Mouse (Mus musculus) lung, embryonic 16.5 days (tissue): ENCODE measurements around the gene Oscar. TPM values are rescaled to one million over a fixed set of nuclear protein-coding genes. Genes with fewer than 3 reads are reported as not detected.
A peak's percentile ranks its signal among the peaks of the same experiment; 100 is the strongest.

Experiments used
- ATAC-seq: fragments of 200-750 bp; cut with Nextera tagmentation; 2 replicates; pipeline ENCODE4 v1.8.0; 2017; ENCODE audit warnings: low read depth, mild to moderate bottlenecking, moderate library complexity
- H3K27ac ChIP-seq: fragments of 300-500 bp; sonication (generic); 2 replicates; pipeline ENCODE4 v1.5.1; 2014; ENCODE audit warnings: mild to moderate bottlenecking, control low read depth, low read length
- H3K27me3 ChIP-seq: fragments of 300-500 bp; sonication (generic); 2 replicates; pipeline ENCODE4 v1.6.1; 2014; ENCODE audit warnings: low read depth, low read length, mixed read lengths; ENCODE audit not compliant: control insufficient read depth, insufficient read depth
- H3K36me3 ChIP-seq: fragments of 300-500 bp; sonication (generic); 2 replicates; pipeline ENCODE4 v1.6.1; 2014; ENCODE audit warnings: low read length; ENCODE audit not compliant: control insufficient read depth, insufficient read depth
- H3K4me1 ChIP-seq: fragments of 300-500 bp; sonication (generic); replicated peaks from 2 replicates; pipeline ENCODE4 v1.6.1; 2014; ENCODE audit warnings: low read length, mixed read lengths; ENCODE audit not compliant: control insufficient read depth, insufficient read depth
- H3K4me2 ChIP-seq: fragments of 300-500 bp; sonication (generic); 2 replicates; pipeline ENCODE4 v1.6.1; 2014; ENCODE audit warnings: low read depth, low read length, control low read depth
- H3K4me3 ChIP-seq: fragments of 300-500 bp; sonication (generic); 2 replicates; pipeline ENCODE4 v1.5.1; 2014; ENCODE audit warnings: mild to moderate bottlenecking, low read length, control low read depth
- H3K9ac ChIP-seq: fragments of 300-500 bp; sonication (generic); 2 replicates; pipeline ENCODE4 v1.6.1; 2014; ENCODE audit warnings: low read length, control low read depth
- H3K9me3 ChIP-seq: fragments of 300-500 bp; sonication (generic); 2 replicates; pipeline ENCODE4 v1.6.1; 2016; ENCODE audit warnings: low read length; ENCODE audit not compliant: control insufficient read depth
- WGBS: fragments of 180-500 bp; shearing (Covaris S2); extraction: QIAGEN DNeasy Blood & Tissue Kit; methylation state at CpG from one replicate; pipeline ENCODE4 v1.1.7; 2014; 5-methylcytosine and 5-hydroxymethylcytosine counted together
- polyA plus RNA-seq: library from polyadenylated mRNA; unstranded; fragments of >200 nt; fragmentation: Nextera tagmentation; extraction: Ambion mirVana; gene quantifications from 2 replicates; pipeline ENCODE4 v1.2.1, GENCODE M21; 2015

Oscar gene
- polyA plus RNA-seq, 1 experiment from 2014 or later: 0.40 TPM

- Histone ChIP-seq H3K4me1 (peaks cover 5% of the 10 kb centered on the region), H3K9ac (no peak overlapping the region; the same call in 1 of the 2 replicates)
Measured at GRCm38 (mm10) chr7:3616389-3617241, 658 bp upstream of the Oscar start.

GRCm38 (mm10) chr7:3614021-3614420, 1.9 kb downstream of the Oscar start:
- Histone ChIP-seq H3K9ac (no peak overlapping the region), H3K4me3 (no peak overlapping the region), H3K27ac (no peak overlapping the region), H3K4me1 (peaks cover 5% of the 10 kb centered on the region), H3K9me3 (no peaks in the 10 kb centered on the region), H3K27me3 (no peaks in the 10 kb centered on the region), H3K36me3 (no peaks in the 10 kb centered on the region), H3K4me2 (no peak overlapping the region)
- no peak for ATAC-seq
- 65% methylated on average over 3 of the region's 3 CpGs for WGBS

More at GRCm38 (mm10) chr7:3616389-3617241, 658 bp upstream of the Oscar start:
- H3K4me3 ChIP-seq: peak overlapping the region; percentile 77
- peak; percentile 16 for ATAC-seq
- H3K27ac ChIP-seq: no peak overlapping the region
- 40% methylated on average over 6 of the region's 6 CpGs for WGBS
- peaks cover 18% of the 10 kb centered on the region for H3K36me3 ChIP-seq
- no peaks in the 10 kb centered on the region for H3K9me3 ChIP-seq
- peak overlapping the region; percentile 31 for H3K4me2 ChIP-seq
- H3K27me3 ChIP-seq: no peaks in the 10 kb centered on the region

GRCm38 (mm10) chr7:3611006-3611405, 5.0 kb downstream of the Oscar start:
- 81% methylated on average over 13 of the region's 13 CpGs for WGBS
- ATAC-seq: 0 out of 2 replicates have a peak, but pooled peaks have one; percentile 26
- Histone ChIP-seq H3K27ac (no peak overlapping the region), H3K4me1 (no peaks in the 10 kb centered on the region), H3K4me2 (no peak overlapping the region), H3K9me3 (no peaks in the 10 kb centered on the region), H3K36me3 (no peaks in the 10 kb centered on the region), H3K9ac (no peak overlapping the region), H3K27me3 (no peaks in the 10 kb centered on the region), H3K4me3 (no peak overlapping the region)

- ATAC-seq: no peak
- Histone ChIP-seq H3K9me3 (no peaks in the 10 kb centered on the region), H3K36me3 (no peaks in the 10 kb centered on the region), H3K27me3 (no peaks in the 10 kb centered on the region), H3K9ac (no peak overlapping the region), H3K27ac (no peak overlapping the region), H3K4me3 (no peak overlapping the region), H3K4me1 (no peaks in the 10 kb centered on the region), H3K4me2 (no peak overlapping the region)
- 79% methylated on average over 3 of the region's 3 CpGs for WGBS
Measured at GRCm38 (mm10) chr7:3610437-3610836, 5.5 kb downstream of the Oscar start.

GRCm38 (mm10) chr7:3609082-3609481, 6.9 kb downstream of the Oscar start:
- Histone ChIP-seq H3K9me3 (no peaks in the 10 kb centered on the region), H3K36me3 (no peaks in the 10 kb centered on the region), H3K27ac (no peak overlapping the region), H3K9ac (no peak overlapping the region), H3K27me3 (no peaks in the 10 kb centered on the region), H3K4me2 (no peak overlapping the region), H3K4me1 (no peaks in the 10 kb centered on the region), H3K4me3 (no peak overlapping the region)
- 48% methylated on average over 3 of the region's 3 CpGs for WGBS
- no peak for ATAC-seq

- no peak for ATAC-seq
- no peak overlapping the region for H3K9ac ChIP-seq
- no peak overlapping the region for H3K4me3 ChIP-seq
- H3K27ac ChIP-seq: no peak overlapping the region
- WGBS: 92% methylated on average over 3 of the region's 3 CpGs
- H3K4me2 ChIP-seq: no peak overlapping the region
- H3K27me3 ChIP-seq: no peaks in the 10 kb centered on the region
- no peaks in the 10 kb centered on the region for H3K36me3 ChIP-seq
- no peaks in the 10 kb centered on the region for H3K9me3 ChIP-seq
- no peaks in the 10 kb centered on the region for H3K4me1 ChIP-seq
Measured at GRCm38 (mm10) chr7:3608668-3609067, 7.3 kb downstream of the Oscar start.

GRCm38 (mm10) chr7:3607391-3607790, 8.6 kb downstream of the Oscar start:
- no peak for ATAC-seq
- no peaks in the 10 kb centered on the region for H3K27me3 ChIP-seq
- WGBS: 72% methylated on average over 6 of the region's 6 CpGs

GRCm38 (mm10) chr7:3606798-3607197, 9.2 kb downstream of the Oscar start:
- Histone ChIP-seq H3K27ac (no peak overlapping the region), H3K4me3 (no peak overlapping the region), H3K36me3 (no peaks in the 10 kb centered on the region), H3K4me1 (no peaks in the 10 kb centered on the region), H3K4me2 (no peak overlapping the region), H3K9ac (no peak overlapping the region), H3K27me3 (no peaks in the 10 kb centered on the region), H3K9me3 (no peaks in the 10 kb centered on the region)
- 16% methylated on average over 2 of the region's 2 CpGs for WGBS
- ATAC-seq: no peak

More at GRCm38 (mm10) chr7:3607391-3607790, 8.6 kb downstream of the Oscar start:
- Histone ChIP-seq H3K4me1 (no peaks in the 10 kb centered on the region), H3K9ac (no peak overlapping the region), H3K27ac (no peak overlapping the region), H3K36me3 (no peaks in the 10 kb centered on the region), H3K4me2 (no peak overlapping the region), H3K4me3 (no peak overlapping the region), H3K9me3 (no peaks in the 10 kb centered on the region)

- H3K4me3 ChIP-seq: no peak overlapping the region
- ATAC-seq: no peak
- no peak overlapping the region for H3K9ac ChIP-seq
- H3K9me3 ChIP-seq: no peaks in the 10 kb centered on the region
- H3K27ac ChIP-seq: no peak overlapping the region
- H3K27me3 ChIP-seq: no peaks in the 10 kb centered on the region
- no peaks in the 10 kb centered on the region for H3K36me3 ChIP-seq
- H3K4me2 ChIP-seq: no peak overlapping the region
- H3K4me1 ChIP-seq: no peaks in the 10 kb centered on the region
- 7% methylated on average over 4 of the region's 4 CpGs for WGBS
Measured at GRCm38 (mm10) chr7:3601119-3601518, 14.8 kb downstream of the Oscar start.
